In the genomic region with DNA sequence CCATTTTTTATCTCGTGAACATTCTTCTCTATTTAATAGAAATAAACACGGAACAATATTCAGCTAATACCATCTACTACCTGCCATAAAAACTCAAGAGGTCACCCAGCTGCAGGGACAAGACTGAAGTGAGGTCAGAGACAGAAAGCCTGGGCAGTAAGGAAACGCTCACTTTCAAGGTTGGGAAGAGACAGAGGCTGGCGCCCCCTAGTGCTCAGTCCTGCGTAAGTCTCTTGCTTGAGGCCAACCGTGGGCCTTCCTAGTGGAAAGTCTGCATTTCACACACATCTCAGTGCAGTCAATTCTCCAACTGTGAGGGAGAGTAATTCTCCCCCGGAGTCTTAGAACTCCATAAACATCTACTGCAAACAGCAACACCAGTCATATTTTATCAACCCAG, we compare ENCODE assay signal across 8 mouse cellular contexts.
DNase-seq lines count a peak whose midpoint lies in the region; ATAC-seq and TF ChIP-seq lines count a peak whose summit lies in the region.

No protein-coding gene starts in this region.

- 0 out of 2 replicates have a peak, but pooled peaks cover 4% of the 10 kb centered on the region for H3K9me3 ChIP-seq in hindbrain, embryonic 10.5 days
- H3K9me3 ChIP-seq in hindbrain, embryonic 12.5 days (replicated peaks) = peaks cover 4% of the 10 kb centered on the region; the same call in 1 of the 2 replicates
- no peaks in the 10 kb centered on the region for H3K9me3 ChIP-seq in kidney, postnatal 0 days (replicated peaks; ENCODE audit: low read length)
- H3K9me3 ChIP-seq in liver, embryonic 13.5 days (replicated peaks) = no peaks in the 10 kb centered on the region
- H3K9me3 ChIP-seq in neural tube, embryonic 12.5 days = peaks cover 7% of the 10 kb centered on the region

- no peak for TF ChIP-seq POLR2A in testis, adult 2 months (IDR thresholded peaks at IDR 0.05; ENCODE audit: control insufficient read depth, low read depth, low read length)

- H3K4me3 ChIP-seq in hindbrain, embryonic 10.5 days = no peak overlapping the region
- H3K4me3 ChIP-seq in hindbrain, embryonic 12.5 days = no peak overlapping the region
- no peak overlapping the region for H3K4me3 ChIP-seq in kidney, postnatal 0 days (replicated peaks; ENCODE audit: low read depth, low read length)
- no peak overlapping the region for H3K4me3 ChIP-seq in liver, embryonic 13.5 days (replicated peaks)
- no peak overlapping the region for H3K4me3 ChIP-seq in neural tube, embryonic 12.5 days
- H3K4me3 ChIP-seq in testis, adult 2 months (ENCODE audit: control insufficient read depth, low read depth, low read length) = no peak overlapping the region

- H3K9ac ChIP-seq in hindbrain, embryonic 12.5 days = no peak overlapping the region
- H3K9ac ChIP-seq in kidney, postnatal 0 days (ENCODE audit: low read depth, low read length) = no peak overlapping the region
- no peak overlapping the region for H3K9ac ChIP-seq in liver, embryonic 13.5 days
- H3K9ac ChIP-seq in neural tube, embryonic 12.5 days = no peak overlapping the region

- WGBS in hindbrain, embryonic 10.5 days = 41% methylated on average over 7 of the region's 7 CpGs
- WGBS in hindbrain, embryonic 12.5 days = 40% methylated on average over 7 of the region's 7 CpGs
- 38% methylated on average over 7 of the region's 7 CpGs for WGBS in kidney, postnatal 0 days
- WGBS in liver, embryonic 13.5 days (ENCODE audit: insufficient replicate concordance) = 30% methylated on average over 7 of the region's 7 CpGs
- 34% methylated on average over 7 of the region's 7 CpGs for WGBS in neural tube, embryonic 12.5 days

- TF ChIP-seq CTCF in kidney, postnatal 0 days (IDR thresholded peaks at IDR 0.05; ENCODE audit: low read depth) = peak; percentile 83
- TF ChIP-seq CTCF in testis, adult 2 months (IDR thresholded peaks at IDR 0.05; ENCODE audit: control insufficient read depth, insufficient read depth, insufficient replicate concordance, low read depth, low read length) = peak; percentile 92

- H3K27me3 ChIP-seq in hindbrain, embryonic 10.5 days (ENCODE audit: insufficient read depth, poor library complexity, severe bottlenecking) = no peaks in the 10 kb centered on the region
- H3K27me3 ChIP-seq in hindbrain, embryonic 12.5 days = no peaks in the 10 kb centered on the region
- no peaks in the 10 kb centered on the region for H3K27me3 ChIP-seq in kidney, postnatal 0 days (ENCODE audit: insufficient read depth, low read length)
- H3K27me3 ChIP-seq in liver, embryonic 13.5 days = no peaks in the 10 kb centered on the region
- no peaks in the 10 kb centered on the region for H3K27me3 ChIP-seq in neural tube, embryonic 12.5 days (replicated peaks)
- no peaks in the 10 kb centered on the region for H3K27me3 ChIP-seq in testis, adult 2 months (ENCODE audit: control insufficient read depth, insufficient read depth, low read length)

- ATAC-seq in hindbrain, embryonic 12.5 days (ENCODE audit: low FRiP score) = no peak
- no peak; the same call in 1 of the 2 replicates for ATAC-seq in kidney, postnatal 0 days (replicated peaks; ENCODE audit: low FRiP score, low read depth)
- ATAC-seq in liver, embryonic 13.5 days (ENCODE audit: low read depth) = no peak
- ATAC-seq in neural tube, embryonic 12.5 days (ENCODE audit: low FRiP score, low read depth) = 0 out of 2 replicates have a peak, but pooled peaks have one; percentile 43

- H3K36me3 ChIP-seq in hindbrain, embryonic 10.5 days = peaks cover 35% of the 10 kb centered on the region
- peaks cover 3% of the 10 kb centered on the region for H3K36me3 ChIP-seq in hindbrain, embryonic 12.5 days
- no peaks in the 10 kb centered on the region for H3K36me3 ChIP-seq in kidney, postnatal 0 days (ENCODE audit: insufficient read depth, low read length)
- no peaks in the 10 kb centered on the region for H3K36me3 ChIP-seq in liver, embryonic 13.5 days
- H3K36me3 ChIP-seq in neural tube, embryonic 12.5 days = no peaks in the 10 kb centered on the region
- no peaks in the 10 kb centered on the region for H3K36me3 ChIP-seq in testis, adult 2 months (ENCODE audit: control insufficient read depth, insufficient read depth, low read length)

- H3K27ac ChIP-seq in hindbrain, embryonic 10.5 days = no peak overlapping the region
- no peak overlapping the region for H3K27ac ChIP-seq in hindbrain, embryonic 12.5 days
- no peak overlapping the region for H3K27ac ChIP-seq in kidney, postnatal 0 days
- H3K27ac ChIP-seq in liver, embryonic 13.5 days = no peak overlapping the region
- H3K27ac ChIP-seq in neural tube, embryonic 12.5 days = no peak overlapping the region
- H3K27ac ChIP-seq in testis, adult 2 months (ENCODE audit: control insufficient read depth, insufficient read depth, low read depth, low read length) = no peak overlapping the region

- peak; percentile 70 for DNase-seq in hindbrain, embryonic 10.5 days (ENCODE audit: low spot score)
- peak; percentile 28 for DNase-seq in cerebellum, adult 8-10 months
- DNase-seq in frontal cortex, postnatal 36 days (ENCODE audit: low spot score in 2 of 2) = peak; percentile 74 to 77
- DNase-seq in kidney, postnatal 0 days (ENCODE audit: low spot score) = peak; percentile 89
- peak; percentile 12 for DNase-seq in liver, embryonic 13.5 days

- no peaks in the 10 kb centered on the region for H3K4me1 ChIP-seq in hindbrain, embryonic 10.5 days (replicated peaks)
- H3K4me1 ChIP-seq in hindbrain, embryonic 12.5 days = no peaks in the 10 kb centered on the region
- no peaks in the 10 kb centered on the region for H3K4me1 ChIP-seq in kidney, postnatal 0 days (replicated peaks; ENCODE audit: insufficient read depth, low read length)
- H3K4me1 ChIP-seq in liver, embryonic 13.5 days (replicated peaks) = no peaks in the 10 kb centered on the region
- H3K4me1 ChIP-seq in neural tube, embryonic 12.5 days = no peaks in the 10 kb centered on the region; the same call in 1 of the 2 replicates
- H3K4me1 ChIP-seq in testis, adult 2 months (ENCODE audit: control insufficient read depth, insufficient read depth, low read length) = no peaks in the 10 kb centered on the region

- no peak overlapping the region for H3K4me2 ChIP-seq in hindbrain, embryonic 12.5 days (replicated peaks)
- no peak overlapping the region for H3K4me2 ChIP-seq in kidney, postnatal 0 days (ENCODE audit: low read length)
- H3K4me2 ChIP-seq in liver, embryonic 13.5 days = no peak overlapping the region
- no peak overlapping the region for H3K4me2 ChIP-seq in neural tube, embryonic 12.5 days (replicated peaks)

Comparison
In these comparisons a context has a peak if more than half of its experiments do, and no peak if none do; other contexts are left out.
1. DNase-seq: peak in every context shown above with its lines; median percentile 89 in kidney, postnatal 0 days; 76 in frontal cortex, postnatal 36 days; 70 in hindbrain, embryonic 10.5 days; 28 in cerebellum, adult 8-10 months; 12 in liver, embryonic 13.5 days.